Mouse (Mus musculus): ENCODE data around the gene Tesc. TPM values are rescaled to one million over a fixed set of nuclear protein-coding genes. Genes with fewer than 3 reads are reported as not detected.

Gene Tesc
- polyA plus RNA-seq, 1 experiment, result not detected

- no peak overlapping the region for H3K27ac ChIP-seq (ENCODE audit: insufficient read depth, low read depth, low read length)
- TF ChIP-seq CTCF (IDR thresholded peaks at IDR 0.05; ENCODE audit: low read depth, low read length) (no peak), POLR2A (IDR thresholded peaks at IDR 0.05; ENCODE audit: borderline replicate concordance, low read depth, low read length) (no peak)
Observed at GRCm38 (mm10) chr5:118090101-118090500, 62.6 kb downstream of the Tesc start.

GRCm38 (mm10) chr5:118090837-118091236 is 63.3 kb downstream of the Tesc start:
- H3K4me1 ChIP-seq (ENCODE audit: control insufficient read depth, insufficient read depth, low read length), result peaks cover 12% of the 10 kb centered on the region
- H3K4me3 ChIP-seq (ENCODE audit: insufficient read depth, low read length), result no peak overlapping the region
- H3K27ac ChIP-seq (ENCODE audit: insufficient read depth, low read depth, low read length), result no peak overlapping the region
- TF ChIP-seq POLR2A (IDR thresholded peaks at IDR 0.05; ENCODE audit: borderline replicate concordance, low read depth, low read length) (no peak), CTCF (IDR thresholded peaks at IDR 0.05; ENCODE audit: low read depth, low read length) (peak; percentile 65)

More at GRCm38 (mm10) chr5:118090101-118090500, 62.6 kb downstream of the Tesc start:
- Histone ChIP-seq H3K4me3 (ENCODE audit: insufficient read depth, low read length) (no peak overlapping the region), H3K4me1 (ENCODE audit: control insufficient read depth, insufficient read depth, low read length) (peaks cover 7% of the 10 kb centered on the region)

- Histone ChIP-seq H3K4me3 (ENCODE audit: insufficient read depth, low read length) (no peak overlapping the region), H3K4me1 (ENCODE audit: control insufficient read depth, insufficient read depth, low read length) (peaks cover 35% of the 10 kb centered on the region), H3K27ac (ENCODE audit: insufficient read depth, low read depth, low read length) (no peak overlapping the region)
- TF ChIP-seq CTCF (IDR thresholded peaks at IDR 0.05; ENCODE audit: low read depth, low read length) (no peak), POLR2A (IDR thresholded peaks at IDR 0.05; ENCODE audit: borderline replicate concordance, low read depth, low read length) (no peak)
Observed at GRCm38 (mm10) chr5:118093321-118094035, 65.9 kb downstream of the Tesc start.

GRCm38 (mm10) chr5:118095433-118095832 is 67.9 kb downstream of the Tesc start:
- Histone ChIP-seq H3K27ac (ENCODE audit: insufficient read depth, low read depth, low read length) (no peak overlapping the region), H3K4me3 (ENCODE audit: insufficient read depth, low read length) (no peak overlapping the region), H3K4me1 (ENCODE audit: control insufficient read depth, insufficient read depth, low read length) (peaks cover 35% of the 10 kb centered on the region)
- TF ChIP-seq CTCF (IDR thresholded peaks at IDR 0.05; ENCODE audit: low read depth, low read length), result no peak
- TF ChIP-seq POLR2A (IDR thresholded peaks at IDR 0.05; ENCODE audit: borderline replicate concordance, low read depth, low read length), result no peak

- TF ChIP-seq POLR2A (IDR thresholded peaks at IDR 0.05; ENCODE audit: borderline replicate concordance, low read depth, low read length), result no peak
- TF ChIP-seq CTCF (IDR thresholded peaks at IDR 0.05; ENCODE audit: low read depth, low read length), result no peak
- no peak overlapping the region for H3K27ac ChIP-seq (ENCODE audit: insufficient read depth, low read depth, low read length)
- H3K4me3 ChIP-seq (ENCODE audit: insufficient read depth, low read length), result no peak overlapping the region
- H3K4me1 ChIP-seq (ENCODE audit: control insufficient read depth, insufficient read depth, low read length), result peaks cover 35% of the 10 kb centered on the region
Observed at GRCm38 (mm10) chr5:118095849-118096248, 68.3 kb downstream of the Tesc start.

GRCm38 (mm10) chr5:118096317-118096716 is 68.8 kb downstream of the Tesc start:
- Histone ChIP-seq H3K27ac (ENCODE audit: insufficient read depth, low read depth, low read length) (no peak overlapping the region), H3K4me3 (ENCODE audit: insufficient read depth, low read length) (no peak overlapping the region), H3K4me1 (ENCODE audit: control insufficient read depth, insufficient read depth, low read length) (peaks cover 35% of the 10 kb centered on the region)
- no peak for TF ChIP-seq CTCF (IDR thresholded peaks at IDR 0.05; ENCODE audit: low read depth, low read length)
- TF ChIP-seq POLR2A (IDR thresholded peaks at IDR 0.05; ENCODE audit: borderline replicate concordance, low read depth, low read length), result no peak

GRCm38 (mm10) chr5:118099069-118099869 is 71.7 kb downstream of the Tesc start:
- Histone ChIP-seq H3K4me1 (ENCODE audit: control insufficient read depth, insufficient read depth, low read length) (peaks cover 35% of the 10 kb centered on the region), H3K27ac (ENCODE audit: insufficient read depth, low read depth, low read length) (no peak overlapping the region), H3K4me3 (ENCODE audit: insufficient read depth, low read length) (no peak overlapping the region)
- TF ChIP-seq CTCF (IDR thresholded peaks at IDR 0.05; ENCODE audit: low read depth, low read length), result no peak
- TF ChIP-seq POLR2A (IDR thresholded peaks at IDR 0.05; ENCODE audit: borderline replicate concordance, low read depth, low read length), result no peak

GRCm38 (mm10) chr5:118099870-118100478 is 72.4 kb downstream of the Tesc start:
- H3K27ac ChIP-seq (ENCODE audit: insufficient read depth, low read depth, low read length), result no peak overlapping the region
- TF ChIP-seq POLR2A (IDR thresholded peaks at IDR 0.05; ENCODE audit: borderline replicate concordance, low read depth, low read length), result no peak
- TF ChIP-seq CTCF (IDR thresholded peaks at IDR 0.05; ENCODE audit: low read depth, low read length), result no peak
- peaks cover 30% of the 10 kb centered on the region for H3K4me1 ChIP-seq (ENCODE audit: control insufficient read depth, insufficient read depth, low read length)
- H3K4me3 ChIP-seq (ENCODE audit: insufficient read depth, low read length), result no peak overlapping the region

- H3K4me3 ChIP-seq (ENCODE audit: insufficient read depth, low read length), result no peak overlapping the region
- no peak for TF ChIP-seq POLR2A (IDR thresholded peaks at IDR 0.05; ENCODE audit: borderline replicate concordance, low read depth, low read length)
- TF ChIP-seq CTCF (IDR thresholded peaks at IDR 0.05; ENCODE audit: low read depth, low read length), result no peak
- no peak overlapping the region for H3K27ac ChIP-seq (ENCODE audit: insufficient read depth, low read depth, low read length)
Observed at GRCm38 (mm10) chr5:118105536-118105935, 78.0 kb downstream of the Tesc start.

More at GRCm38 (mm10) chr5:118105536-118105935, 78.0 kb downstream of the Tesc start:
- no peaks in the 10 kb centered on the region for H3K4me1 ChIP-seq (ENCODE audit: control insufficient read depth, insufficient read depth, low read length)
